Mouse (Mus musculus) limb, embryonic 13.5 days (tissue): ENCODE data around the gene Dmrtb1. TPM values are rescaled to one million over a fixed set of nuclear protein-coding genes. Genes with fewer than 3 reads are reported as not detected.

ENCODE experiments used
- ATAC-seq: fragments of 200-750 bp; cut with Nextera tagmentation; 2 replicates; pipeline ENCODE4 v1.8.0; 2017; ENCODE audit warnings: low read depth, moderate number of reproducible peaks, moderate TSS enrichment; ENCODE audit not compliant: low FRiP score
- H3K27ac ChIP-seq: fragments of 300-500 bp; sonication (generic); 2 replicates; pipeline ENCODE4 v1.5.1; 2015; ENCODE audit warnings: inconsistent platforms, mild to moderate bottlenecking, moderate library complexity
- H3K27me3 ChIP-seq: fragments of 300-500 bp; sonication (generic); 2 replicates; pipeline ENCODE4 v1.6.1; 2015; ENCODE audit warnings: mild to moderate bottlenecking, inconsistent platforms
- H3K36me3 ChIP-seq: fragments of 300-500 bp; sonication (generic); 2 replicates; pipeline ENCODE4 v1.6.1; 2015; ENCODE audit warnings: inconsistent platforms, mild to moderate bottlenecking, moderate library complexity
- H3K4me1 ChIP-seq: fragments of 300-500 bp; sonication (generic); 2 replicates; pipeline ENCODE4 v1.6.1; 2015; ENCODE audit warnings: inconsistent platforms
- H3K4me2 ChIP-seq: fragments of 300-500 bp; sonication (generic); replicated peaks from 2 replicates; pipeline ENCODE4 v1.6.1; 2015; ENCODE audit warnings: inconsistent platforms, mild to moderate bottlenecking, moderate library complexity
- H3K4me3 ChIP-seq: fragments of 300-500 bp; sonication (generic); 2 replicates; pipeline ENCODE4 v1.5.1; 2015; ENCODE audit warnings: moderate library complexity, mild to moderate bottlenecking, inconsistent platforms
- H3K9ac ChIP-seq: fragments of 300-500 bp; sonication (generic); 2 replicates; pipeline ENCODE4 v1.6.1; 2015; ENCODE audit warnings: mild to moderate bottlenecking, inconsistent platforms
- H3K9me3 ChIP-seq: fragments of 300-500 bp; sonication (generic); 2 replicates; pipeline ENCODE4 v1.6.1; 2016; ENCODE audit warnings: inconsistent platforms
- WGBS: fragments of 180-500 bp; shearing (Covaris S2); methylation state at CpG from one replicate; pipeline ENCODE4 v1.1.7; 2015; 5-methylcytosine and 5-hydroxymethylcytosine counted together
- polyA plus RNA-seq: library from polyadenylated mRNA; unstranded; fragments of >200 nt; fragmentation: Nextera tagmentation; extraction: Ambion mirVana; gene quantifications from 2 replicates; pipeline ENCODE4 v1.2.1, GENCODE M21; 2015

The Dmrtb1 gene
- polyA plus RNA-seq, result 0.14 and 0.32 TPM in 2 replicates

GRCm38 (mm10) chr4:107684130-107684529, at the start of gene Dmrtb1:
Gene Dmrtb1 (minus strand): TSS chr4:107684230.
- Histone ChIP-seq H3K9me3 (no peaks in the 10 kb centered on the region), H3K27ac (no peak within 1 kb of the TSS), H3K4me3 (no peak within 1 kb of the TSS), H3K27me3 (peaks cover 6% of the 10 kb centered on the region; the same call in 1 of the 2 replicates), H3K9ac (peak within 1 kb of the TSS; percentile 35; the same call in 1 of the 2 replicates), H3K36me3 (no peaks in the 10 kb centered on the region), H3K4me1 (peaks cover 27% of the 10 kb centered on the region), H3K4me2 (no peak within 1 kb of the TSS)
- 91% methylated on average over 14 of the region's 14 CpGs for WGBS
- ATAC-seq, result no peak

- Histone ChIP-seq H3K9ac (no peak overlapping the region), H3K36me3 (no peaks in the 10 kb centered on the region), H3K27me3 (peaks cover 50% of the 10 kb centered on the region), H3K27ac (no peak overlapping the region), H3K4me1 (peaks cover 27% of the 10 kb centered on the region), H3K4me3 (no peak overlapping the region), H3K4me2 (no peak overlapping the region), H3K9me3 (no peaks in the 10 kb centered on the region)
- no peak for ATAC-seq
- 27% methylated on average over 3 of the region's 3 CpGs for WGBS
Observed at GRCm38 (mm10) chr4:107733603-107734002, 49.6 kb upstream of the Dmrtb1 start.

- Histone ChIP-seq H3K36me3 (no peaks in the 10 kb centered on the region), H3K27ac (no peak overlapping the region), H3K9ac (no peak overlapping the region), H3K4me2 (no peak overlapping the region), H3K27me3 (peaks cover 53% of the 10 kb centered on the region), H3K4me3 (no peak overlapping the region), H3K9me3 (no peaks in the 10 kb centered on the region; the same call in 1 of the 2 replicates), H3K4me1 (peaks cover 27% of the 10 kb centered on the region)
- no peak; the same call in 1 of the 2 replicates for ATAC-seq
- WGBS, result 11% methylated on average over 4 of the region's 4 CpGs
Observed at GRCm38 (mm10) chr4:107732624-107733023, 48.6 kb upstream of the Dmrtb1 start.

GRCm38 (mm10) chr4:107732182-107732581, 48.2 kb upstream of the Dmrtb1 start:
- 10% methylated on average over 4 of the region's 4 CpGs for WGBS
- H3K9ac ChIP-seq, result no peak overlapping the region

GRCm38 (mm10) chr4:107731088-107731465, 47.0 kb upstream of the Dmrtb1 start:
- 39% methylated on average over 8 of the region's 8 CpGs for WGBS
- Histone ChIP-seq H3K9ac (no peak overlapping the region), H3K27ac (no peak overlapping the region), H3K36me3 (no peaks in the 10 kb centered on the region), H3K4me2 (no peak overlapping the region), H3K9me3 (no peaks in the 10 kb centered on the region; the same call in 1 of the 2 replicates), H3K27me3 (peaks cover 56% of the 10 kb centered on the region), H3K4me1 (peaks cover 27% of the 10 kb centered on the region), H3K4me3 (no peak overlapping the region)
- no peak for ATAC-seq

More at GRCm38 (mm10) chr4:107732182-107732581, 48.2 kb upstream of the Dmrtb1 start:
- Histone ChIP-seq H3K36me3 (no peaks in the 10 kb centered on the region), H3K4me2 (no peak overlapping the region), H3K4me3 (no peak overlapping the region), H3K27me3 (peaks cover 57% of the 10 kb centered on the region), H3K9me3 (no peaks in the 10 kb centered on the region; the same call in 1 of the 2 replicates), H3K4me1 (peaks cover 27% of the 10 kb centered on the region), H3K27ac (no peak overlapping the region)
- no peak for ATAC-seq

- H3K9ac ChIP-seq, result no peak overlapping the region
- no peak overlapping the region for H3K27ac ChIP-seq
- peaks cover 27% of the 10 kb centered on the region for H3K4me1 ChIP-seq
- no peak for ATAC-seq
- H3K27me3 ChIP-seq, result peaks cover 56% of the 10 kb centered on the region
- H3K4me2 ChIP-seq, result no peak overlapping the region
- no peaks in the 10 kb centered on the region for H3K36me3 ChIP-seq
- no peak overlapping the region for H3K4me3 ChIP-seq
- H3K9me3 ChIP-seq, result no peaks in the 10 kb centered on the region; the same call in 1 of the 2 replicates
- WGBS, result 70% methylated on average over 15 of the region's 15 CpGs
Observed at GRCm38 (mm10) chr4:107730391-107731087, 46.5 kb upstream of the Dmrtb1 start.

- Histone ChIP-seq H3K27ac (no peak overlapping the region), H3K4me2 (no peak overlapping the region), H3K36me3 (no peaks in the 10 kb centered on the region), H3K4me3 (no peak overlapping the region), H3K27me3 (peaks cover 44% of the 10 kb centered on the region), H3K4me1 (no peaks in the 10 kb centered on the region), H3K9ac (no peak overlapping the region), H3K9me3 (no peaks in the 10 kb centered on the region; the same call in 1 of the 2 replicates)
- 56% methylated on average over 9 of the region's 9 CpGs for WGBS
- ATAC-seq, result no peak
Observed at GRCm38 (mm10) chr4:107725432-107725831, 41.4 kb upstream of the Dmrtb1 start.

GRCm38 (mm10) chr4:107720043-107720830, 36.2 kb upstream of the Dmrtb1 start:
- H3K9ac ChIP-seq, result no peak overlapping the region

GRCm38 (mm10) chr4:107719161-107719560, 35.1 kb upstream of the Dmrtb1 start:
- no peak overlapping the region for H3K4me2 ChIP-seq
- H3K9ac ChIP-seq, result no peak overlapping the region
- no peaks in the 10 kb centered on the region for H3K36me3 ChIP-seq
- H3K27ac ChIP-seq, result no peak overlapping the region
- H3K27me3 ChIP-seq, result peaks cover 15% of the 10 kb centered on the region; the same call in 1 of the 2 replicates
- no peak overlapping the region for H3K4me3 ChIP-seq
- no peak for ATAC-seq
- H3K4me1 ChIP-seq, result no peaks in the 10 kb centered on the region
- no peaks in the 10 kb centered on the region for H3K9me3 ChIP-seq
- WGBS, result 74% methylated on average over 5 of the region's 5 CpGs

More at GRCm38 (mm10) chr4:107720043-107720830, 36.2 kb upstream of the Dmrtb1 start:
- Histone ChIP-seq H3K4me3 (no peak overlapping the region), H3K9me3 (no peaks in the 10 kb centered on the region), H3K4me1 (no peaks in the 10 kb centered on the region), H3K36me3 (no peaks in the 10 kb centered on the region), H3K27me3 (peaks cover 15% of the 10 kb centered on the region; the same call in 1 of the 2 replicates), H3K27ac (no peak overlapping the region), H3K4me2 (no peak overlapping the region)
- 70% methylated on average over 11 of the region's 11 CpGs for WGBS
- no peak for ATAC-seq

- no peaks in the 10 kb centered on the region for H3K9me3 ChIP-seq
- H3K27ac ChIP-seq, result no peak overlapping the region
- no peak for ATAC-seq
- H3K27me3 ChIP-seq, result peaks cover 15% of the 10 kb centered on the region; the same call in 1 of the 2 replicates
- no peak overlapping the region for H3K4me3 ChIP-seq
- H3K4me1 ChIP-seq, result no peaks in the 10 kb centered on the region
- WGBS, result 87% methylated on average over 8 of the region's 8 CpGs
- H3K36me3 ChIP-seq, result no peaks in the 10 kb centered on the region
- H3K4me2 ChIP-seq, result no peak overlapping the region
- H3K9ac ChIP-seq, result no peak overlapping the region
Observed at GRCm38 (mm10) chr4:107718720-107719119, 34.7 kb upstream of the Dmrtb1 start.

GRCm38 (mm10) chr4:107717718-107718313, 33.8 kb upstream of the Dmrtb1 start:
- Histone ChIP-seq H3K4me2 (no peak overlapping the region), H3K27ac (no peak overlapping the region), H3K4me3 (no peak overlapping the region), H3K9ac (no peak overlapping the region), H3K36me3 (no peaks in the 10 kb centered on the region), H3K9me3 (no peaks in the 10 kb centered on the region), H3K27me3 (peaks cover 10% of the 10 kb centered on the region; the same call in 1 of the 2 replicates), H3K4me1 (no peaks in the 10 kb centered on the region)
- WGBS, result 67% methylated on average over 8 of the region's 8 CpGs
- no peak for ATAC-seq
